Mouse (Mus musculus): ENCODE data around the gene Arfgef3.
A peak's percentile ranks its signal among the peaks of the same experiment; 100 is the strongest.

Arfgef3 gene

GRCm38 (mm10) chr10:18743286-18744142, at the start of gene Arfgef3:
Arfgef3 (minus strand) TSS chr10:18743949.
- DNase-seq: peak; percentile 82

- no peak for DNase-seq
These were observed 46.3 kb upstream of the Arfgef3 start for GRCm38 (mm10) chr10:18790063-18790462.

- DNase-seq: no peak
These were observed 44.9 kb upstream of the Arfgef3 start for GRCm38 (mm10) chr10:18788601-18789000.

GRCm38 (mm10) chr10:18786693-18787092, 42.9 kb upstream of the Arfgef3 start, which contains the start of gene Gm4922:
Gm4922 (minus strand) TSS chr10:18786793.
- DNase-seq: no peak

- DNase-seq: no peak
These were observed 33.8 kb upstream of the Arfgef3 start for GRCm38 (mm10) chr10:18777546-18777945.

- no peak for DNase-seq
These were observed 28.9 kb upstream of the Arfgef3 start for GRCm38 (mm10) chr10:18772537-18773179.

GRCm38 (mm10) chr10:18769909-18770308, 26.2 kb upstream of the Arfgef3 start:
- no peak for DNase-seq

GRCm38 (mm10) chr10:18760241-18760640, 16.5 kb upstream of the Arfgef3 start:
- DNase-seq: peak; percentile 49

GRCm38 (mm10) chr10:18750057-18750456, 6.3 kb upstream of the Arfgef3 start:
- no peak for DNase-seq

GRCm38 (mm10) chr10:18742086-18742485, 1.7 kb downstream of the Arfgef3 start:
- no peak for DNase-seq

GRCm38 (mm10) chr10:18741024-18741423, 2.7 kb downstream of the Arfgef3 start:
- no peak for DNase-seq

- DNase-seq: no peak
These were observed 15.2 kb downstream of the Arfgef3 start for GRCm38 (mm10) chr10:18728548-18728947.

GRCm38 (mm10) chr10:18711436-18711835, 32.3 kb downstream of the Arfgef3 start:
- no peak for DNase-seq

- peak; percentile 8 for DNase-seq
These were observed 32.8 kb downstream of the Arfgef3 start for GRCm38 (mm10) chr10:18710949-18711348.

- DNase-seq: no peak
These were observed 33.9 kb downstream of the Arfgef3 start for GRCm38 (mm10) chr10:18709836-18710235.

- DNase-seq: no peak
These were observed 35.1 kb downstream of the Arfgef3 start for GRCm38 (mm10) chr10:18708641-18709040.

GRCm38 (mm10) chr10:18704393-18705120, 39.2 kb downstream of the Arfgef3 start:
- DNase-seq: no peak

GRCm38 (mm10) chr10:18701517-18701916, 42.2 kb downstream of the Arfgef3 start:
- no peak for DNase-seq

GRCm38 (mm10) chr10:18700117-18700516, 43.6 kb downstream of the Arfgef3 start:
- no peak for DNase-seq

- no peak for DNase-seq
These were observed 44.6 kb downstream of the Arfgef3 start for GRCm38 (mm10) chr10:18699151-18699550.

GRCm38 (mm10) chr10:18696461-18696860, 47.3 kb downstream of the Arfgef3 start:
- no peak for DNase-seq

GRCm38 (mm10) chr10:18688234-18688633, 55.5 kb downstream of the Arfgef3 start:
- no peak for DNase-seq

- DNase-seq: no peak
These were observed 62.3 kb downstream of the Arfgef3 start for GRCm38 (mm10) chr10:18681385-18681954.
